Mouse (Mus musculus) adrenal gland, postnatal 14 days (tissue): Measurements from ENCODE around the gene Rexo4. TPM values are rescaled to one million over a fixed set of nuclear protein-coding genes. Genes with fewer than 3 reads are reported as not detected.

Source experiments
- DNase-seq: peaks from one replicate; pipeline ENCODE4 v3.0.0; 2021; ENCODE audit warnings: mixed read lengths
- total RNA-seq: library from RNA; stranded (reverse); gene quantifications from 2 replicates; pipeline ENCODE4 v1.2.3, GENCODE M21; 2021

Gene Rexo4
- total RNA-seq, 1 experiment from 2014 or later: 35.1 TPM

- DNase-seq: peak; percentile 100
Measured at GRCm38 (mm10) chr2:26910124-26910993, 53.8 kb downstream of the Rexo4 start, which contains the start of the genes Med22 and Rpl7a. Med22 (minus strand) TSS chr2:26910677. Rpl7a (plus strand) TSS chr2:26910764.

- no peak for DNase-seq
Measured at GRCm38 (mm10) chr2:26909387-26909784, 54.8 kb downstream of the Rexo4 start.

GRCm38 (mm10) chr2:26908710-26909386, 55.3 kb downstream of the Rexo4 start:
- no peak for DNase-seq

DNA sequence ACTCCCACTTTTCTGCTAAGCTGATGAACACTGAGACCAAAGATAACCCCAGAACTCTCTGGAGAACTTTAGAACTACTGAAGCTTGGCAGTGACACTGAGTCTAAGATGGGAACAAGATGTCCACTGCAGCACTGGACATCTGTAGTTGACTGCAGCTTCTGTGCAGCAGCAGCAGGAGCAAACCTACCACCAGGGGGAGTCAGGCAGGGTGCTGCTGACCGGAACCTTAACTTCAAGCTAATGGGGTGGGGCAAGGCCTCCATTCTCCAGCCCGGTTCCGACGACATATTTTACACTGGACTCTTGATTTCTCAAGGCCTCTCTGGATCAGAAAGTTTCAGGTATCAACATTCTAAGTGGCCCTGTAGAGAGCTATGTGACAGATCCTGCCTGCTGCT, 57.1 kb downstream of the Rexo4 start:
- peak; percentile 83 for DNase-seq

DNA sequence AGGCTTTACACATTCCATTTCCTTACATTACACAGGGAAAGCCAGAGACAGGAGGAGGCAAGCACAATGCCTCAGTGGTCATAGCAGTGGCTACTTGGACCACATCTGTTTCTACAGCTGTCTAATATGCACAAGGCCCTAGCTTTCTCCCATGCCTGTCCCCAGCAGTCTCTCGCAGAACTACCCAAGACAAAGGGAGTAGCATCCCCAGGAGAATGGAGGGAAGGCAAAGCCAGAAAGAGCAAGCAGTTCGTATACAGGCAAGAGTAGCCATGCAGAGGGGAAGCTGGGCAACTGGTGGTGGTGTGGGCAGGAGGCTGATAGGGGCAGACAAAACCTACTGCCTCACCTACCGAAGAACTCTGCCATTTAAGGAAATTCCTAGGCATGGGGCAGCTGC, 57.8 kb downstream of the Rexo4 start:
- DNase-seq: no peak

- DNase-seq: no peak
Measured at GRCm38 (mm10) chr2:26905936-26906335, 58.2 kb downstream of the Rexo4 start.

Other genes with a start within 250 kb of the Rexo4 start
- gene Abo, start 99.4 kb downstream of the Rexo4 start, total RNA-seq: not detected in 2 replicates
- 26.8 and 32.1 TPM in 2 replicates for gene Surf6, start 61.5 kb downstream of the Rexo4 start, total RNA-seq
- 42.8 and 50.4 TPM in 2 replicates for gene Med22, start 53.7 kb downstream of the Rexo4 start, total RNA-seq
- 490 and 536 TPM in 2 replicates for gene Rpl7a, start 53.6 kb downstream of the Rexo4 start, total RNA-seq
- 33.0 and 35.2 TPM in 2 replicates for gene Surf2, start 48.0 kb downstream of the Rexo4 start, total RNA-seq
- gene Surf1, start 47.9 kb downstream of the Rexo4 start, total RNA-seq: 81.6 and 84.1 TPM in 2 replicates
- gene Surf4, start 30.5 kb downstream of the Rexo4 start, total RNA-seq: 142 and 147 TPM in 2 replicates
- 0.45 TPM in 1 of 2 replicates, not detected in the other for gene Stkld1, start 30.3 kb downstream of the Rexo4 start, total RNA-seq
- 0.75 and 2.1 TPM in 2 replicates for gene Adamts13, start 9.0 kb upstream of the Rexo4 start, total RNA-seq
- 36.5 and 41.6 TPM in 2 replicates for gene Cacfd1, start 45.5 kb upstream of the Rexo4 start, total RNA-seq
- gene Slc2a6, start 63.6 kb upstream of the Rexo4 start, total RNA-seq: 0.63 and 1.7 TPM in 2 replicates
- gene Mymk, start 107.8 kb upstream of the Rexo4 start, total RNA-seq: not detected in 2 replicates
- gene Adamtsl2, start 115.0 kb upstream of the Rexo4 start, total RNA-seq: 11.5 and 11.7 TPM in 2 replicates
- 2.0 and 2.1 TPM in 2 replicates for gene Fam163b, start 178.1 kb upstream of the Rexo4 start, total RNA-seq
- 334 and 392 TPM in 2 replicates for gene Dbh, start 200.8 kb upstream of the Rexo4 start, total RNA-seq